Mouse (Mus musculus): Measurements from ENCODE around the gene 4930558K02Rik. TPM values are rescaled to one million over a fixed set of nuclear protein-coding genes. Genes with fewer than 3 reads are reported as not detected.

The 4930558K02Rik gene
- total RNA-seq (2022), result not detected

DNA sequence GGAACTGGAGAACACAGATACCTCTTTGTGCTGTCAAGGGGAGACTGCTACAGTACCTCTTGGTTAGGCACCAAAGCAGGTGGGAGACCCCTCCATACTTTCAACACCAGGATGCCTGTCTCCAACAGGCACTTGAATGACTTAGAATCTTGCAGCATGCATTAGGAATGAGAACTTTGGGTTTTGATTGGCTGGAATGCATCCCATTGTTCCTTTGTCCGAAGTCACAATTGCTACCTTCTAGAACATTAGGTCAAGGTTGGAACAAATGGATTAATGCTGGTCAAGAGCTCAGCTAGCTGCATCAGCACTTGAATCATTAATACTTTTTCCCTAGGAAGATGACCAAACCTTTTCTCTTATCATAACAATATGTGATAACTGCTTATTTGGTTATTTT lies at the start of gene 4930558K02Rik:
Gene 4930558K02Rik (minus strand): TSS at position 101 of the 400 bp plus-strand sequence.
- no peak for DNase-seq (ENCODE audit: low spot score in 2 of 2)

DNA sequence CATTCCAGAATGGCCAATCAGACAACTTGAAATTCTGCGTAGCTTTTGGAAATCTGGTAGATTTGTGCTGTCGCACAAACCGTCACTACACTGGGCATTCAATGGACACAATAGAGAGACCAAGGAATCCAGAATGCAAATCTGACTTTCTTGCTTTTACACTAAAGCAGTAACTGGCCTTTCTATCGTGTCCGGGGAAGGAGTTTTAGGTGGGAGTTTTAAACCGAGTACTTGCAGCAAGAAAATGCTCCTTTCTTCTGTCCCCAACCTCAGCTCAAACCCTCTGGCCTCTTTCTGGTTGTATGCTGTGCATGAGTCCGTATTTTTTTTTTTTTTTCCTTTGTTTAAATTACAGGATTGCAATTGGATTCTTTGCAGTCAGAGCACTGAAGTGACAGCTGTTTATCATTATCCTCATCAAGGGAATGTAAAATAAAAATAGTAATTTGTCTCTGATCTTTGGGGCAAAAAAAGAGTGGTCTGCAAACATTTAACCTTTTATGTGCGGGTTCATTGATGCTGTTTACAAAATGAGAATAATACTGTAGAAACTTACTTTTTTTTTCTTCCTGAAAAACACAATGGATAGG lies 44.3 kb upstream of the 4930558K02Rik start:
- no peak for DNase-seq (ENCODE audit: low spot score in 2 of 2)

DNA sequence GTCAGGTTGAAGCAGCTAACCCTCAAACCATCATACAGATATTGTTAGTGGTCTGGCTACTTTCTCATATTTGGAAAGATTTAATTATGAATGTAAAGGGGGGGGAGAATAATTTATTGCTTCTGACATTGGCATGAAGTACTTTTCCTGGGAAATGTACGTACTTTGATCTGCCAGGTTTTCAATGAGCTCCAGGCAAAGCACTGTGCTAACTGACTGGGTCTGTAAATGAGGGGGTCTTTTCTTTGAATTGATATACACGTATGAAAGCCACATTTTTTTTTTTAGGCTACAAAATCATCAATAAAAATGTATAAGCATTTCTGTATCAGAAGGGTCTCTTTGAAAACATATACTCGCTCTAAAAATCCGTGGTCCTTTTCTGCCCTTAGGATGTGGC lies 41.3 kb upstream of the 4930558K02Rik start:
- no peak for DNase-seq (ENCODE audit: low spot score in 2 of 2)

DNA sequence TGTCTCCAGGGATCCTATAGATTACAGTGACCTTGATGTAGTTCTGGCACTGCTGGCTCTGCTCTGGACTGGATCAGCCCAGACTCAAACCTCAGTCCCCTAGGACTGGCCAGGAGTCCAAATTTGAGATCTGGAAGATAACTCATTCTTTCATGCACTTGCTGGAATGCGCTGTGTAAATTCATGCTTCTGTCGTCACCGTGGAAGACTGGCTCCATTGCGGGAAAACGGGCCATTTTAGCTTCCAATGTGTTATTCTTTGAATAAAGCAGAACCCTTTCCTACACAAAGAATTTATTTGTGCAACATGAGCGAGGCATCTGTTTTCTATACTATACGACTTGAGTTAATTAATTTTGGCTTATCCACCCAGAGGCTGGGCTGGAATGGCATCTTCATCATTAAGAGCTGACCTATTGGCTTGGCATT lies 40.9 kb upstream of the 4930558K02Rik start:
- no peak for DNase-seq (ENCODE audit: low spot score in 2 of 2)

DNA sequence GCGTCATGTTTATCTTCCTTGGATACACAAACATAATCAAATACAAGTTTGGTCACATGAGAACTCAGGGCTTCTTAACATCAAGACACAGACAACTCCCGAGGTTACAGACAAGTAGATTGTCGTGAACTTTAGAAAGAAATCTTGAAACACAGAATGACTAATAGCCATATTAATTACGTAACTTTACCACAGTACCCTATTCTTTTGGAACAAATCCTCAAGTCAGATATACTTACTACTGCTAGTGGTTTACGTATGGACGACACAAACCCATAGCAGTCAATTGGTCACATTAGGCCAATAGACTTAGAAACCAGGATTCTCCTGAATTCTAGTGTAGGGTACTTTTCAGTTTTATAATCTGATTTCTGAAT lies 39.2 kb upstream of the 4930558K02Rik start:
- DNase-seq (ENCODE audit: low spot score in 2 of 2), result no peak

DNA sequence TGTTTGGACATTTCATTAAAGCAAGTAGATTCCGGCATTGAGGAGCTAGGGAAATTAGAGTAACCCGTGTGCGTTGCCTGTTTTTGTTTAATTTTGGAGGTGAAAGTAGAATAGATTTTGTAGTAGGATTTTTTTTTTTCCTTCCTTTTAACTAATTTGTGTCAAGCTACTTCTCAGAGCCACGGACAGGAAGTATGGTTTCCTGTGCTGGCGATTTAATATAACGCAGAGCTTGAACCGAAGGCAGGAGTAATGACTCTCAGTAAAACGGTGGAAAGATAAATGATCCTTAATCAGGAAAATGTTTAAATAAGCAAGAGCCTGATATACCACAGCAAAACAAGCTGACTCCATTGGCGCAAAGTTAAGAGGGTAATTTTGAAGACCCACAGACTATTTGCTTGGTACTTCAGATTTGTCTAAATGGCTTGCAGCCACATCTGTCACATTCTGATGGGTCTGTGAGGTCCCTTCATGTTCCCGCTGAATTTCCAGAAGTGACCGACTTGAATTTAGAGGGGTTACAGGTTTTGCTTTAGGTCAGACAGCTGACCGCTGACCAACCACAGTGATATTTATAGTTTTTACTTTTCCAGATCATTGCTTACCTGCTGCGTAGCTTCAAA lies 38.7 kb upstream of the 4930558K02Rik start:
- DNase-seq (ENCODE audit: low spot score in 2 of 2), result no peak

DNA sequence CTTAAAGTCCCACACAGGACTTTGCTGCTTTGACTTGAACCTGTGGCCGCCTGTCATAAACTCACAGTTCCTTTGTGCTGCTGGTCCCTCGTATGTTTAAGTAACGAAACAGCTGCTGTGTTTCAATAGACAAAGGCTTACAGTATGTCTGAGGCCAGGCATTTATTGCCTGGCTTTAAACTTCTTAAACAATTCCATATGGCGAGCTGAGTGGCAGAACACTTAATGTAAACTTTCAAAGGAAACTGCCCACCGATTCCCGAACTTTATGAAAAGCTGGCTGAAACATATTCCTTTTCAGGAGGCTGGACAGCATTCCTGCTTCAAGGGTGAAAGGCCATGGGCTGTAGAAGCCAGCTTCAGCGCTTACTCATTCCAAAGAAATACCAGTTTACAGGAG lies 37.5 kb upstream of the 4930558K02Rik start:
- DNase-seq (ENCODE audit: low spot score in 2 of 2), result no peak

DNA sequence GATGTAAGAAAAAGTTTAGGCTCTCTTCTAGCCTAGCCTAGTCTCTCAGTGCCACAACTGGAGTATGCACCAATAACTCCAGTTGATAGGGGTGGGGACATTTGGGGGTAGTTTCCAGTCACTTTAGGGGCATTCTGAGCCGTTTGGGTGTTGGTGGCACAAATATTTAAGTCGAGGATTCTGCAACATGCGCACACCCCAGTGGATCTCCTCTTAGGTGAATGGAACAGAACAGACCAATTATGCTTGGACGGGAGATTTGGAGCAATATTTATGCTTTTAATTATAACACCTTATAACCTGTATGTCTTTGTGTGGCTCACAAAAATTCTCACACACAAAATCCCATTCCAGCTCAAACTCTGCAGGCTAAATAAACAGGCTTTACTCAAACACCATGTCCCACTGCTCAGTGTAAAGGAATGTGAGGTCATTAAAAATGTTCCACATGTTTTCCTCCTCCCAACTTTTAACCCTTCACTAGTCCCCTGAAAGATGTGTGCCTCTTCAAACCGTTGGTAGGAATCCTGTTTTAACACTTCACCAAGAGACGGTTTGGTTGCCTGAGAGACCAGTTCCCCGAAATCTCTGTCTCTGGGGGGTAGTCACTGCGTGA lies 35.9 kb upstream of the 4930558K02Rik start:
- DNase-seq (ENCODE audit: low spot score in 2 of 2), result no peak

DNA sequence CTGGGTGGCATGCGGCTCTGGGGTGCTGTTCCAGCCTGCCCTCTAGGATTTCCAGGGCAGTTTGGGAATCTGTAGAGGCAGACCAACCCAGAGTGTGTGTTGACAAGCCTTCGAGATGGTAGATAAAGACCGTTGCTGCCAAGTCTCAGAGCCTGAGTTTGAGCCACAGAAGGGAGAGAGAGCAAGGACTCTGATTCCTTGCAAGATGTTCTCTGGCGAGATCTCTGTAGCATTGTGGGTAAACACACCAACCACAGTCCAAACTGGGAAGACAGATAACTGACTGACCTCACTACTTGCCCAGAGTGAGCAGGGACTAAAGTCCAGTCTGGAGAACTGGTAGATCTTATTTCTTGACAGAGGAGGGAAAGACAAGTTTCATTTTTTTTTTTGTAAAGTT lies 34.1 kb upstream of the 4930558K02Rik start:
- no peak for DNase-seq (ENCODE audit: low spot score in 2 of 2)

DNA sequence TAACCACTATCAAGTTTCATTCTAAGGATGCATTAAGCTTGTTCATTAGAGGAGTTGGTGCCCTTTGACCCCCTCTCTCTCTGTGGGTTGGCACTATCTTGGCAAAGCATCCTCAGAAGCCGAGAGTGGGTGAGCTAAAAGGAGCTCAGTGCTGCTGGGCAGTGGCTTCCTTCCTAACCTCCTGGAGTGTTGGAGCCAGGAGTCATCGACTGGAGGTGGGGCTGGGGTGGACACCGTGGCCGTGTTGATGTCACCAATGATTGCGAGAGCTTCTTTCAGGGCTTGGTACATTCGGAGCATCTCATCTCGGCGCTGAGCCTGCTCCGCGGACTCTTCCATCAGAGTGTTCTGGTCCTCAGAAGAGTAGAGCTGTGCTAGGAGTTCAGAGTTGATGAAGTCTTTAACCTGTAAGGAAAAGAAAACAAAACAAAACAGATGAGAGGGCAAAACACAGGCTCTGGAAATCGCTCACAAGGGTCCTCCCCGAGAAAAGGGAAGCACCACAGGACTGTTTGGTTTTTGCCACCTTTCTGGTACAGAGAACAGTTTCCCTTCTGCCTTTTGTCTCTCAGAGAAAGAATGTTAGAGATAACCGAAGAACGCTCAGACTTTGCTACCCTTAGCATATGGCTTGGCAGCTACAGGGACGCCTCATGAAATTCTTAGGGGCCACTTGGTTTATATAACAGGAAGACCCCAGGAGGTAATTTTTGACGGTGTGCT lies 32.2 kb upstream of the 4930558K02Rik start:
- DNase-seq (ENCODE audit: low spot score in 2 of 2), result no peak

DNA sequence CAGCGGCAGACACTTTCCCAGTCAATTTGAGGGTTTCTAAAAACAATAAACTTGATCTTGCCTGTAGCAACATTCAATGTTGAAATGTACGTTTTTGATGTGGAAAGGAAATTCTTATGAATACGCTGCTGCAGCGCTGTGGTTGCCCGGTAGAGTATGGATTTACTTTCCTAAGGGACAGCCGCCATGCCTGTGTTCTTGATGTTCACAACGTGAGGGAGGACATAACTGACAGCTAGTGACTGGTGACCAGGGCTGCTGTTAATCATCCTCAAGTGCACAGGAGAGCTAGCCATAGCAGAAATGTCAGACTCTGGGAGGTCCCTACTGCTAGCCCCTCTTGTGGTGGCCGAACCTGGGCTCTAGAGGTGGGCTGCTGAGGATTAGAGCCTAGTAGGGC lies 29.6 kb upstream of the 4930558K02Rik start:
- DNase-seq (ENCODE audit: low spot score in 2 of 2), result no peak

DNA sequence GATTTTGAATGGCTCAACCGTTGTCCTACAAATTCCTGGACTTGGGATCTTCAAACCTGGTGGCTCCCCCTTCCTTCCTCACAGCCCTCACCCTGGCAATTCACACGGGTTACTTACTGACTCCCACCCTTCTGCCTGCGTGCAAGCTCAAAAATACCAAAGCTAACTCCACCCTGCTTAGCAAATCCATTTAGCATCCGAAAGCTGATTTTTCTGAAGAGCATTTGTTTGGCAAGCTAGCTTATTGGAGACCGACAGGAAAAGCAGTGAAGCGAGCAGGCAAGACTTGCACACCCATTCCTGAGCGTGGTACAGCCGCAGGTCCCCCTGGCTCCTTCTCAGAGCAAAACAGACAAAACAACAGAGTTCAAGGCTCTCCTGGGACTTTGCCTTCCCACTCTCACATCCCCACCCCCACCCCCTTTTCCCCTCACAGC lies 29.2 kb upstream of the 4930558K02Rik start:
- no peak for DNase-seq (ENCODE audit: low spot score in 2 of 2)

DNA sequence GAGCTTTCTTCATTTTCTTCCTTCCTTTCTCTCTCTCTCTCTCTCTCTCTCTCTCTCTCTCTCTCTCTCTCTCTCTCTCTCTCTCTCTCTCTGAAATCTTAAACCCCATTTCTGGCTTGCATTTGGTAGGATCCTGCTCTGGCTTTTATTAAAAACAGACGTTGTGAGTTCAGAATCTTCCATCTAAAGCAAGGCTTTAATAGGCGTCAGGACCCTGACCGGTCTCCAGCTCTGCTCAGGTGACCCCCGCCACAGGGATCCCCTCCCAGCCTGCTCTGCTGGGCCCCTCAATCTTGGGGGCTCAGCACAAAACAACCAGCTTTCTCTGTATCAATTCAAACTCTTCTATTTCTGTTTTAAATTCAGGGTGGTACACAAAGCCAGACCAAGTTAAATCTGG lies 28.8 kb upstream of the 4930558K02Rik start:
- no peak for DNase-seq (ENCODE audit: low spot score in 2 of 2)

DNA sequence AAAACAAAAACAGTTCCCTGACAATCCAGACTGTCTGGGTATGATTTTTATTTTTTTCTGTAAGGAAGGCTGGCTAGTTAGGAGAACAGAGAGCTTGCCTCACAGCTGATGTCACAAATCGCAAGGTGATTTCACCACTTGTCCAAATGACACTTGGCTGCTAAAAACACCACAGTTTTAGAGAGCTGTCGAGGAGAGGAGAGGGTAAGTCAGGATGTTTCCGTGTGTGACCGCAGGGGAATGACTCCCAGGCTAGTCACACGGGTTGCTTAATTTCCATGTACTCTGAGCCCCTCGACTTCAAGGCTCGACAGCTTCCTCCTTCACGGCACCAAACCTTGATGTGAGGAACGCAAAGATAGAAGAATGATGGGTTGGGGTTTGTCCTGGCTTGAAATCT lies 26.7 kb upstream of the 4930558K02Rik start:
- DNase-seq (ENCODE audit: low spot score in 2 of 2), result no peak

DNA sequence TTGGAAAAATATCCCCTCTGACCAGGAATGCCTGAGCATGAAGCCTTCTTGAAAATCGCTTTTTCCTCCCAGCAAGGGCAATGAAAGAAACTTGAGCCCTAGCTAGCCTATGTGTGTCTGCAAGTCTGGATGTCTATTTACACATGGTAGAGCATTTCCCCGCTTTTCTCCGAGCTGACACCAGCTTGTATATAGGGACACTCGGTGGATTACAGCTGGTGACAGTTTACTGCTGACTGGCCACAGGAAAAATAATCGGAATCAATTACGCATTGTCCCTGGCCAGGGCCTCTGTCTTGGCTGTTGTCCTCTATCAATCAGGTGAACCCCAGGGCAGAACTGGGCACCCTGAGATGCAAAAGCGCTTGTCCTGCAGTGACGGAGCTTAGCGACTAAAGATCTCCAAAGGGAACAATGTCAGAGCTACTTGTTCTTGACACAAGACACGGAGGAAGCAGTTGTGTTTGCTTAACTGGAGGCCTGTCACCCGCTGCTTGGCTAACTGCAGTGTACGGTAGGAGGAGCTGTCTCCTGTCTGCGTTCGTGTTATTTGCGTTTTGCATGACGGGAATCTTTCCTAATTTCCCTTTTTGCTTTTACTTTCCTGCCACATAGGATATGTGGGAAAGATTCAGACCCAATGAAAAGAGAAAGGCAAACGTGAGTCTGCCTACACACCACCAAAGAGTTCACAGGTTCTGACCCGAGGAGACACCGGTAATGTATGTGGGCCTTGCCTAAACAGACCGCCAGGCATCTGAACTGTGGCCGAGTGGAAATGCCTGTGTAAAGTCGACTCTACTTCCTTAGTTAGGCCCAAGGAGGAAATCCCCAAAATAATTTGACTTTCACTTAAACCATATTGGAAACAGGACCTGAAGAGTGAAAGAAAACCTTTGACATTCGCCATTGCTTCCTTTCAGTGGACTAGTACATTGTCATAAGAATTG lies 25.7 kb upstream of the 4930558K02Rik start:
- no peak for DNase-seq (ENCODE audit: low spot score in 2 of 2)

DNA sequence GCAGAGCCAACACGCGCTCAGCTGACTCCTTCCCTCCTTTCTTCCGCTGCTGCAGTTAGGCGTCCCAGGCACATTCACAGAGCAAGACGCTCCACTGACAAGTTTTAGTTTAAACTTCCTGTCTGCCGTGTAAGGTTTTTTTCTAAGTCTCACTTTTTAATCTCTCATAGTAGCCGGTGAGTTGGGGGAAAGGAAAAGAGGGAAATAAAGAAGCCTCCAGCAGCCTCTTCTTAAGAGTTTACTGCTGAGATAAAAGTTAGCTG lies 25.0 kb upstream of the 4930558K02Rik start:
- no peak for DNase-seq (ENCODE audit: low spot score in 2 of 2)

DNA sequence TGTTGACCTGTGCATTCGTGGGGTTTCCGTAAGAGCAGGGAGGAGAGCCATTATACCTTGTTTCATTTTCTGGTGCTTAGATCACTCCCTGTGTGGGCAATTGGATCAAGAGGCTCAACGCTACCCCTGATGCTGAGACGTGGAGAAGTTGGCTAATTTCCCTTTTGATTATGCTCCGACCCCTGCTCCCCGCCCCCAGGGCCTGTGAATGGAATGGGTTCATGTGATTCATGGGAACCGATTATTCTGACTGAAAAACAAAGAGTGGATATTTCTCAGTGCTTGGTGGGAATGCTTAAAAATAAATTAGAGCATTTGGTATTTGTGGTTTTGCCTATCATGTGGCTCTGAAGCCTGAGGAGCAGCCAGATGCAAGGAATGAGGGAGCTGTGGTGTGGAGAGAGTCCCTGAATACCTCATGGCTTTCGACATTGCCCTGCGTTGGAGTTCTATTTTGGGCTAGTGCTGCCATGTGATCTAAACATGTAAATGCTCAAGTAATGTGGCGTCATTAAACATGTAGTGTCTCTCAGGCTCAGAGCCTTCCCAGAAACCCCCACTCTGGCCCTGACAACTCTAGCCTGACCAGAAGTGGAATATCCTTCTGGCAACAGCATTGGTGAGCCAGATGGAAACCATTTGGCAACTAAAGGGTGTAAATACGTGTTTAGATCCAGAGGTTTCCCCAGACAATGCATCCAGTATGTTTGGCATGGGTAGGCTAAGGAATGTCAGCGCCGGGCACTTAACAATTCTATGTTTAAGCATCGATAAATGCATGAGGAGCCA lies 24.5 kb upstream of the 4930558K02Rik start:
- DNase-seq (ENCODE audit: low spot score in 2 of 2), result no peak

DNA sequence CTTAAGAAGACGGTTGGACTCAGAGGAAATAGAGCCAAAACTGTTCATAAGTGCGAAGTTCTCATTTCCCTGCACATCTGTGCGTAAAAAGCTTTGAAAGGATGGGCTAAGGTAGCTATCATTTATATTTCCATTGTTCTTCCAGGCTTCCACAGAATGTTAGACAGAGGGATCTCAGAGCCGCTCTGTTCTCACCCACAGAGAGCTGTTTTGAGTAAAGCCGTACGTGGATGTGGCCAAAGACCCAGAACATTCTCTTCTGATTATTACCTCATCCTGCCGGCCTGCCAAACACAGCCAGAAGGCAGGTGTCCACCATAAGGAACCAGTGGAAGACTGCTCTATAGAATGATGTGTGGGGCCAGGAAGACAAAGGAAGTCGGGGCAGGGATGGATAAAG lies 21.9 kb upstream of the 4930558K02Rik start:
- no peak for DNase-seq (ENCODE audit: low spot score in 2 of 2)

DNA sequence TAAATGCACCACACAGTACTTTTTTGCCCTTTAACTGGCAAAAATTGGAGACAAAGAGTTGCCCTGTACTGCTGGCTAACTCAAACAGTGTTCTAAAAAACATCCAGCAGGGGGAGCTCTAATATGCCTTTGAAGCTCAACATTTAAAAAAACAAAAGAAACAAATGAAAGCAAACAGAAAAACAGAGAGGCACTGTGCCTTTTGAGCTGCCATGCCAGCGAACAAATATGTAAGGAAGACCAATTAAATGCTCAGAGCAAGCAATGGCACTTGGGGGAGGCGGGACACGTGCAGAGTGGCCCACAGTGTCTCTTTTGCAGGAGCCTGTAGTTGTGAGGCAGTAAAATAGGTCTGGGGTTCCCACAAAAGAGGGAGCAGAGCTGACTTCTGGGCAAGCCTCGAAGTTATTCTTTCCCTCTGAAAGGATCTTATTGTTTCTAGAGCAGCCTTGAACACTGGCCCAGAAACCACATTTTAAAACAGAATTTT lies 20.5 kb upstream of the 4930558K02Rik start:
- DNase-seq (ENCODE audit: low spot score in 2 of 2), result peak in 1 of 2 experiments; percentile 9

DNA sequence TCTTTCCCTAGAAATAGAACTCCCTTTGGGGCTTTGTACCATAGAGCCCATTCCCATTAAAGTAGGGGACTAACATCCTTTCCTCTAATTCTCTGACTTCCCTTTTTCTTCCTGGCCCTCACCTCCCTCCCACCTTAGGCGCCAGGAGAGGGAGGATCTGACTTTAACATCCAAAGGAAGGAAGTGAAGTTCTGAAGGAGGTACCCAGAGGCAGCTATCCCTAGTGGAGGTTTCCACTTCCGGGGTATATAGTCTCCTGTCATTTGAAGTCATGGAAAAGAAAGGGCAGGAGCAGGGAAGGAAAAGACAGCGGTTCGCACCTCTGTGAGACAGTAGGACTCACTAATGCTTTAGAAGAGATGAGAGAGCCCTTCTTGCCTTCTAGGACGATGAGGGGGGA lies 19.9 kb upstream of the 4930558K02Rik start:
- DNase-seq (ENCODE audit: low spot score in 2 of 2), result no peak

DNA sequence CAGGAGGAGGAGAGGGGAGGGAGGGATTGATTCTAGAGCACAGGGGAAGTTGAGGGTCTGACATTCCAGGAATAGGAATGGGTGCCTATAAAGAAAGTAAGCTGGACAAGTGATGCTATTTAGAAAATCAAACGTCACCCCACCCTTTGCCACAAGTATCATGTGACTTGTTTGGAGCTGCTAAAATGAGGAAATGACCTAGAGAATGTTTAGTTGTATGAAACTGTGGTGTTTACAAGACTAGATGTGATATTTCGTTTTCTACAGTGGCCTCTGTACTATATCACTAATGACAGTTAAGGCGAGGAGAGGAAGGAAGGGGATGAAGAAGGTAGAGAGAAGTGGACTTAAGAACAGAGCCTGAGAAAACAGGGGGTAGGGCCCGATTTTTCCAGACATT lies 19.3 kb upstream of the 4930558K02Rik start:
- no peak for DNase-seq (ENCODE audit: low spot score in 2 of 2)

Data from gastrocnemius, adult 8-10 months (tissue).